Mouse (Mus musculus): ENCODE measurements at regions not wholly inside any gene's neighbourhood (a gene's known extent, or its start where the extent isn't known, plus 50 kb on each side); places are given as distances from the start of the nearest gene placed in this dataset.

- TF ChIP-seq CTCF (IDR thresholded peaks at IDR 0.05; ENCODE audit: low read depth) (no peak), EP300 (IDR thresholded peaks at IDR 0.05; ENCODE audit: low read depth) (no peak)
Observed at GRCm38 (mm10) chr12:51081809-51082208, 266.1 kb upstream of the G2e3 start.

All from liver, embryonic 14.5 days (tissue).